Mouse (Mus musculus) megakaryocyte, embryonic 14.5 days (primary cell): ENCODE data around the gene Gm10842.

Source experiments
- FLI1 ChIP-seq: IDR thresholded peaks from 2 replicates; pipeline ENCODE4 v1.6.1; 2012; ENCODE audit warnings: low read length, inconsistent platforms, mixed read lengths
- GATA1 ChIP-seq: IDR thresholded peaks from 3 replicates; pipeline ENCODE4 v1.6.1; 2012; ENCODE audit warnings: mixed read lengths, low read length, inconsistent platforms, borderline replicate concordance

- TF ChIP-seq FLI1, result no peak
- TF ChIP-seq GATA1, result no peak
These were observed 28.9 kb upstream of the Gm10842 start for GRCm38 (mm10) chr11:105117814-105118213.
